Mouse (Mus musculus): Measurements from ENCODE around the gene Phf12.
"Not testable (repeated sequence)": the region's sequence is repeated elsewhere in the genome, so short reads cannot be mapped to it uniquely, and the experiment has no call there.

Gene Phf12

GRCm38 (mm10) chr11:78030600-78030999 is 48.0 kb downstream of the Phf12 start:
- in situ Hi-C loops (cut with MboI, MseI) = no loop called here

GRCm38 (mm10) chr11:78031389-78031788 is 48.8 kb downstream of the Phf12 start:
- in situ Hi-C loops (cut with MboI, MseI) = no loop called here

- in situ Hi-C loops (cut with MboI, MseI) = no loop called here
These were observed 49.6 kb downstream of the Phf12 start, which contains the start of gene Dhrs13 for GRCm38 (mm10) chr11:78031947-78032808. Gene Dhrs13, plus strand, starts transcription at chr11:78032280.

- in situ Hi-C loops (cut with MboI, MseI) = no loop called here
These were observed 50.2 kb downstream of the Phf12 start for GRCm38 (mm10) chr11:78032809-78033195.

GRCm38 (mm10) chr11:78033931-78034617 is 51.5 kb downstream of the Phf12 start:
- in situ Hi-C loops (cut with MboI, MseI) = no loop called here

- in situ Hi-C loops (cut with MboI, MseI) = loop anchor here in 1 of 2 experiments (5.0 kb wide), 1 partner anchor 54 kb away; the partner anchor contains the start of gene Phf12
These were observed 54.2 kb downstream of the Phf12 start for GRCm38 (mm10) chr11:78036791-78037190.

- in situ Hi-C loops (cut with MboI, MseI) = loop anchor here in 1 of 2 experiments (5.0 kb wide), 1 partner anchor 56 kb away; the partner anchor contains the start of gene Phf12
These were observed 55.5 kb downstream of the Phf12 start, which contains the start of gene Flot2 for GRCm38 (mm10) chr11:78037831-78038752. Gene Flot2, plus strand, starts transcription at chr11:78037931.

GRCm38 (mm10) chr11:78040878-78041277 is 58.3 kb downstream of the Phf12 start:
- in situ Hi-C loops (cut with MboI, MseI) = no loop called here

GRCm38 (mm10) chr11:78042290-78042870 is 59.8 kb downstream of the Phf12 start:
- in situ Hi-C loops (cut with MboI, MseI) = not testable (repeated sequence)

GRCm38 (mm10) chr11:78044758-78045251 is 62.3 kb downstream of the Phf12 start:
- in situ Hi-C loops (cut with MboI, MseI) = loop anchor here in 1 of 2 experiments (5.0 kb wide), 1 partner anchor 42 kb away; no protein-coding TSS in a partner anchor

GRCm38 (mm10) chr11:78048637-78049036 is 66.1 kb downstream of the Phf12 start:
- in situ Hi-C loops (cut with MboI, MseI) = loop anchor here in 1 of 2 experiments (5.0 kb wide), 1 partner anchor 39 kb away; no protein-coding TSS in a partner anchor

GRCm38 (mm10) chr11:78053078-78053477 is 70.5 kb downstream of the Phf12 start:
- in situ Hi-C loops (cut with MboI, MseI) = no loop called here

GRCm38 (mm10) chr11:78056946-78057345 is 74.4 kb downstream of the Phf12 start:
- in situ Hi-C loops (cut with MboI, MseI) = no loop called here

- in situ Hi-C loops (cut with MboI, MseI) = no loop called here
These were observed 77.5 kb downstream of the Phf12 start for GRCm38 (mm10) chr11:78059833-78060757.

GRCm38 (mm10) chr11:78062563-78062962 is 80.0 kb downstream of the Phf12 start:
- in situ Hi-C loops (cut with MboI, MseI) = no loop called here

GRCm38 (mm10) chr11:78065906-78066305 is 83.4 kb downstream of the Phf12 start:
- in situ Hi-C loops (cut with MboI, MseI) = no loop called here

GRCm38 (mm10) chr11:78066641-78067040 is 84.1 kb downstream of the Phf12 start:
- in situ Hi-C loops (cut with MboI, MseI) = no loop called here

GRCm38 (mm10) chr11:78067566-78067965 is 85.0 kb downstream of the Phf12 start:
- in situ Hi-C loops (cut with MboI, MseI) = no loop called here

- in situ Hi-C loops (cut with MboI, MseI) = no loop called here
These were observed 86.6 kb downstream of the Phf12 start for GRCm38 (mm10) chr11:78069130-78069529.

Measured in T-helper 17 cell (primary cell).